ENCODE assay signal across 17 mouse cellular contexts in genomic region chr4:93935692-93936091, GRCm38 (mm10).
"Had no signal": no experiment of that assay in that cellular context is flagged by ENCODE, and none has a peak within 500 bp of the region (broad histone marks: within the 10 kb centered on the region; RNA-seq: fewer than 3 reads in every experiment).

No protein-coding gene starts in this region.

- ATAC-seq: liver, embryonic 12.5 days; liver, postnatal 0 days; lung, postnatal 0 days; midbrain, embryonic 13.5 days; midbrain, embryonic 15.5 days; midbrain, embryonic 16.5 days had no signal

- DNase-seq: left cerebral cortex, postnatal 4 days; liver; liver, embryonic 13.5 days; liver, postnatal 0 days; lung, adult 18-20 months; lung, adult 2 months; lung, embryonic 14.5 days; lung, postnatal 10 days; lung, postnatal 14 days; lung, postnatal 36 days; lung, postnatal 4 days; midbrain, embryonic 14.5 days had no signal
